Mouse (Mus musculus) B cell, adult 2 months (primary cell): ENCODE data around the gene Tmprss11b.
"Not testable (repeated sequence)": the region's sequence is repeated elsewhere in the genome, so short reads cannot be mapped to it uniquely, and the experiment has no call there.

ENCODE experiments used
- DNase-seq, 2 experiments: peaks; one replicate each; pipeline ENCODE4 v3.0.0; 2022

Tmprss11b gene

GRCm38 (mm10) chr5:86676262-86676661 lies at the start of gene Tmprss11b:
Tmprss11b (minus strand) TSS chr5:86676362.
- DNase-seq: no peak

DNA sequence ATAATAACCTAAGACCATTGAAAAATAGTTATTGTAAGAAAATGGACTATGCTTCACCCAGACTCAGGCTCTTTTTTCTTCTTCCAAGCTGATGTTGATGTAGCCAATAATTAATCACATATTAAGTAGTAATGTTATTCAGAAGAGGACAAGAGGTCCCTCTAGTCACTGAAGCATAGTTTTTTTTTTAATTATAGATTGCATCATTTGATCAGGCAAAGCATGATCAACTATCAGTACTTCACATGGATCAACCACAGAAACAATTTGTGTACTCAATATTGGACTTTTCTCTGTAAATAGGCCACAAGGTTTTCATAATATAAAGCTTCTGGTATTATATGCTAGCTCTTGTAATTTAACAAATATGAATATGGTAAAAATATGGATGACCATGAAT lies 48.9 kb upstream of the Tmprss11b start:
- no peak for DNase-seq

- DNase-seq: no peak
These were observed 46.8 kb upstream of the Tmprss11b start for GRCm38 (mm10) chr5:86722820-86723460.

DNA sequence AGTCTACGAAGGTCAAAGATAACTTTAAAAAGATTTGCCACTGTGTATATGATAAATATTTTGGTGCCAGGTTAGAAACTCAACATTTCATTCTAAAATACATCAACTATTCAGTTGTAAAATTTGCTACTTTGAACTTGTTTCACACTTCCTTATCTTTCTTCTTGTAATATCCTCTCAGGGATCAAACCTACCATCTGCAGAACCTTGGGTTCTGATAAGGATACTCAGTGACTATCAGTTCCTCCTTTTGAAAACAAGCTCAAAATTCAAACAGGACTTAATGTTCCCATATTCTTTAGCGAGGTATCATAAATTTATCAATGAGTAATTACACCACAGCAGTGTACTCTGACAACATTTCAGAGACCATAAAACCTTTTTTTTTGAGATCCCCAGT lies 38.8 kb upstream of the Tmprss11b start:
- DNase-seq: no peak

DNA sequence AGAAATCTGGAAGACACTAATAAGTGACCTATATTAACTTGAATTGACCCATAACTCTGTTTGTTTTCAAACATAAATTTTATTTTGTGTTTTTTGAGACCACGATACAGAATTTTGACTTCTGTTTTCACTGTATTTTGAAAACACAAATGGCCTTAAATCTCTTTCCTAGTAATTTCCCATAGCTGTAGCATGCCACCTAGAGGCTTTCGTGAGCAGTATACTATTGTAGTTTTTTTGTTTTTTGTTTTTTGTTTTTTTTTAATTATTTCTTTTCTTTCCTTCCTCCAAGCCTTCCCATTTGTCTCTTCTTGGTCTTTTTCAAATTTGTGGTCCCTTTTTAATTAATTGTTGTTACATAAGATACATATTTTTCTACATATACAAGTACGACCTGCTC lies 28.8 kb upstream of the Tmprss11b start:
- no peak for DNase-seq

DNA sequence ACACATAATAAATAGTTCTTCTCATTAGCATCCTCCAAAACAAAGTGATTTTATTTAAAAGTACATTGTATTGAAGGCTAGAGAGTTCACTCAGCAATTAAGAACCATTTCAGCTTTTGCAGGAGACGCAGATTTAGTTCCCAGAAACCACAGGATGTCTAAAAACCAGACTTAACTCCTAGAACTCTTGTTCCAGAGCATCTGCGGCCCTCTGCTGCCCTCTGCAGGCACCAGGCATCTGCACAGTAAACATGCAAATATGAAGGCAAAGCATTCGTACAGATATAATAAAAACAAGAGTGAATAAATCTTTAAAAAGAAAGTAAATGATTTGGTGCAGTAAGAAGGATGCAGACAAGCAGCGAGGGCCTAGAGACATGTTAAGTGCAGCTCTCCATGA lies 8.5 kb upstream of the Tmprss11b start:
- DNase-seq: peak in 1 of 2 experiments; percentile 1

DNA sequence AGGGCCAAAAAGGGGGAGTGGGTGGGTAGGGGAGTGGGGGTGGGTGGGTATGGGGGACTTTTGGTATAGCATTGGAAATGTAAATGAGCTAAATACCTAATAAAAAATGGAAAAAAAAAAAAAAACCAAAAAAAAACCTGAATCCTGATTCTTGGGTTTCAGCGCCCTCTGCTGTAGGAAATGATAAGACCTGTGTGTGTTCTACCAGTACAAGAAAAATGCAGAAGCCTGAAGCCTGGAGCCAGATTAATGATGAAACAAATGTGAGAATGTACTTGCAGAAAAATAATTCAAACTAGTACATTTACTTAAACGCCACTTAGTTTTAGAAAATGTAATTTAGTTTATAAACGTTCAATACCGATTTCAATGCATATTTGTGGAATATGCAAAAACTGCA lies 27.0 kb downstream of the Tmprss11b start:
- DNase-seq: not testable (repeated sequence)

DNA sequence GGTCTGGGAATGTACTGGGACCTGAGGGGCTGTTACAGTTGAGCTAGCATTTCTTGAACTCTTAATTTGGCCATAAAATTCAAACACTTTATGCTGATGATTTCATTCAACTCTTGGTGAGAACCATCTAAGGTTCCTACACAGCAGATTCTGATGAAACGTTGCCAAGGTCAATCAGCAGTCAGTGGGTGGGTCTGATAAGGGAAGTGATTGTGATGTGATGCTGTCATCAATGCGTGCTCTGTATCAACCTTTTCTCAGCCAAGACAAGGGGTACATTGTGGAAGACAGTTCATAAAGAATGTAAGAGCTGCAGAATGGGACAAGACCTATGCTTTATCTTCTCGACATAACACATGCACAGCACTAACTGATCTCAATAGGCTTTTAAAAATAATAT lies 35.4 kb downstream of the Tmprss11b start:
- DNase-seq: no peak

DNA sequence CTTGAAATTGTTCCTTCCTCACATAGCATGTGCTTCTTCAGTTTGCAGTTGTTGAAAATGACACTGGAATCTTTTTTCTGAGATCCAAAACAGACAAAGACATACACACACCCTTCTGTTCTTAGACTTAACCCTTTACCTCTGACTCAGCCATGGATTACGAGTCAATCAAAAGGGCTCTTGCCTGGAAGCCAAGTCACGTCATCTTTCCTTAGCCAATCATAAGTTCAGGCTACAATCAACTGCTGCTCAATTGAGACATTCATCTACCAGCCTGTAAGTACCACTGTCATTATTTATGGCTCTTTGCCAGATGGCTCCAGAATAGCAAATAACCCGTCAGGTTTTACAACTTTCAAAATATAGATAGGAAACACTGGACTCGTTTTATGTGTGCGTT lies 43.8 kb downstream of the Tmprss11b start, which contains the start of gene Tmprss11f:
Gene Tmprss11f, minus strand, starts transcription at position 101 of the 400 bp plus-strand sequence.
- DNase-seq: no peak

DNA sequence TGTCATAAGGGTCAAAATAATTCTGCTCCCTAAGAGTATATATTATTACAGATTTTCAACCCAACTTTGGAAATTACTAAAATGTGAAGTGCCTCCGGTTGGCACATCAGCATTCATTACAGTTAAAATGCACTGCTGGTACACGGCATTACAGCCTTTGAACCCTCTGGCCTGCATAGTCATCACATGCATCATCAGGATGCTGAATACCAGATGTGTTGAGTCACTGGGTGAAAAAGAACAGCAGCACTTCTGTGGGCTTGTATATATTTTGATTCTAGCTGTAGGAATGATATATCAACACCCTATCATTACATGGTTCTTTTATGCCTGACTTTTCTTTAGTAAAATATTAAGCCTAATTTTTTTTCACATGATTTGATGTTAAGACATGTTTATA lies 45.5 kb downstream of the Tmprss11b start:
- no peak for DNase-seq

- no peak for DNase-seq
These were observed 54.4 kb downstream of the Tmprss11b start for GRCm38 (mm10) chr5:86621778-86622177.
